Mouse (Mus musculus): ENCODE data around the gene Saxo1. TPM values are rescaled to one million over a fixed set of nuclear protein-coding genes. Genes with fewer than 3 reads are reported as not detected.

The Saxo1 gene
- polyA plus RNA-seq (2015; fragmentation: Nextera tagmentation; extraction: Ambion mirVana), result not detected in 2 replicates

GRCm38 (mm10) chr4:86558228-86558627 is at the start of gene Saxo1:
Saxo1 (minus strand) TSS chr4:86558328.
- Histone ChIP-seq H3K9me3 (no peaks in the 10 kb centered on the region), H3K4me1 (no peaks in the 10 kb centered on the region), H3K27me3 (replicated peaks) (no peaks in the 10 kb centered on the region), H3K27ac (no peak within 1 kb of the TSS), H3K9ac (no peak within 1 kb of the TSS), H3K4me2 (no peak within 1 kb of the TSS), H3K36me3 (replicated peaks) (no peaks in the 10 kb centered on the region), H3K4me3 (no peak within 1 kb of the TSS)
- 91% methylated on average over 7 of the region's 7 CpGs for WGBS
- no peak for ATAC-seq (replicated peaks)

GRCm38 (mm10) chr4:86591304-86591703 is 33.2 kb upstream of the Saxo1 start:
- no peaks in the 10 kb centered on the region for H3K27me3 ChIP-seq (replicated peaks)
- H3K4me1 ChIP-seq, result no peaks in the 10 kb centered on the region
- no peak overlapping the region for H3K9ac ChIP-seq
- no peak for ATAC-seq (replicated peaks)
- 97% methylated on average over 2 of the region's 2 CpGs for WGBS
- H3K9me3 ChIP-seq, result no peaks in the 10 kb centered on the region
- no peak overlapping the region for H3K4me3 ChIP-seq
- H3K4me2 ChIP-seq, result no peak overlapping the region
- H3K36me3 ChIP-seq (replicated peaks), result peaks cover 7% of the 10 kb centered on the region; the same call in 1 of the 2 replicates
- H3K27ac ChIP-seq, result no peak overlapping the region

DNA sequence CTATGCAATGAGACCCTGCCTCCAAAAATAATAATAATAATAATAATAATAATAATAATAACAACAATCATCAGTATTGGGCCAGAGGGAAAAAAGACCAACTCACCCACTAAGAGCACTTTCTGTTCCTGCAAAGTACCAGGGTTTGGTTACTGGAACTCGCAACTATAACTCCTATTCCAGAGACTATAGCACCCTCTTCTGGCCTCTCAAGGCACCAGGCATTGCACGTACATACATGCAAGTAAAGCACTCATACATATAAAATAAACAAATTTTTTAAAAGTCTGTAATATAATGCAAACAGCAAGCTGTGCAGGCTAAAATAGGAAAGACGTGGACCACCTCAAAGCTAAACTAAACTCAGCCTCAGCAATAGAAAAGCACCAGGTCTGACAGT is 30.1 kb upstream of the Saxo1 start:
- 88% methylated on average over 3 of the region's 3 CpGs for WGBS
- Histone ChIP-seq H3K27ac (no peak overlapping the region), H3K4me2 (no peak overlapping the region), H3K9ac (no peak overlapping the region), H3K4me3 (no peak overlapping the region), H3K4me1 (no peaks in the 10 kb centered on the region), H3K27me3 (replicated peaks) (no peaks in the 10 kb centered on the region), H3K36me3 (replicated peaks) (peaks cover 10% of the 10 kb centered on the region; the same call in 1 of the 2 replicates), H3K9me3 (no peaks in the 10 kb centered on the region)
- no peak for ATAC-seq (replicated peaks)

DNA sequence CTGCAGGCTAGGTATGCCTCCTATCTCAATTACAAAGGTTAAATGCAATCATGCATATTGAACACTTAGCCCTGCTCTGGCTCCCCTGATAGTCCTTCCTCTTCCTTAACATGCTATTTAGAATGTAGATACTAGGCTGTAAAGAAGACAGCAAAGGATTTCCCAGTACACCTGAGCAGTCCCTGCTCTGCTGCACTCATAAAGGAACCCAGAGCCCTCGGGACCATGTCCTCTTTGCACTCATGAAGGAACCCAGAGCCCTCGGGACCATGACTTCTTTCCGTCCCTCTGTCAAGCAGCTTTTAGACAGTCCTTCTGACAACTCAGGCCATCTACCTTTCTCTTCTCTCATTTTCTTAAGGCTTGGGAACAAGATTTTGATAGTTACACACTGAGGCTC is 22.5 kb upstream of the Saxo1 start:
- Histone ChIP-seq H3K9ac (no peak overlapping the region), H3K27me3 (replicated peaks) (no peaks in the 10 kb centered on the region), H3K4me3 (no peak overlapping the region), H3K36me3 (replicated peaks) (peaks cover 5% of the 10 kb centered on the region; the same call in 1 of the 2 replicates), H3K4me2 (no peak overlapping the region), H3K9me3 (no peaks in the 10 kb centered on the region), H3K27ac (no peak overlapping the region), H3K4me1 (peaks cover 28% of the 10 kb centered on the region)
- no peak for ATAC-seq (replicated peaks)
- 86% methylated on average over 3 of the region's 3 CpGs for WGBS

DNA sequence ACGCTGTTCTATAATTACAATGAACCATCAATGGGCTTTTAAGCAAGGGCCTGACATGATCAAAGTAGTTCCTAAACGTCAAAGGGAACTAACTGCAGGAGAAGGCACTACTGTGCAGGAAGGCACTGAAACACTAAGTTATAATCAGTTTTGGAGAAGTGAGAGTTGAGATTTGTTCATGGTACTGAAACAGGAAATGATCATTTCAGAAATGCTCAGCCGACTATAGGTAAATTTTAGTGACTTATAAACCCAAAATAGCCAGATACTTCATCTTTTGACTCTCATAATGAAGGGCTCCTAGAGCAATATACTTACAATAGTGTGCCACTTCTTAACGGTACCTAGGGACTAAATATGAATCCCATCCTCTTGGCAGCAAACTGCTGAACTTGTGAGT is 21.9 kb upstream of the Saxo1 start:
- Histone ChIP-seq H3K4me2 (no peak overlapping the region), H3K36me3 (replicated peaks) (peaks cover 1% of the 10 kb centered on the region; the same call in 1 of the 2 replicates), H3K4me3 (no peak overlapping the region), H3K27me3 (replicated peaks) (no peaks in the 10 kb centered on the region), H3K27ac (no peak overlapping the region), H3K4me1 (peaks cover 28% of the 10 kb centered on the region), H3K9me3 (no peaks in the 10 kb centered on the region), H3K9ac (no peak overlapping the region)
- ATAC-seq (replicated peaks), result no peak
- 55% methylated on average over 4 of the region's 4 CpGs for WGBS

- peaks cover 28% of the 10 kb centered on the region for H3K4me1 ChIP-seq
- H3K9me3 ChIP-seq, result no peaks in the 10 kb centered on the region
- no peaks in the 10 kb centered on the region for H3K27me3 ChIP-seq (replicated peaks)
- peak overlapping the region; percentile 98 for H3K9ac ChIP-seq
- H3K36me3 ChIP-seq (replicated peaks), result no peaks in the 10 kb centered on the region
- peak overlapping the region; percentile 90 for H3K4me3 ChIP-seq
- H3K4me2 ChIP-seq, result peak overlapping the region; percentile 82
- no peak for ATAC-seq (replicated peaks)
- peak overlapping the region; percentile 98 for H3K27ac ChIP-seq
- WGBS, result 9% methylated on average over 11 of the region's 11 CpGs
These were observed 18.6 kb upstream of the Saxo1 start for GRCm38 (mm10) chr4:86576630-86577225.

- H3K9ac ChIP-seq, result peak overlapping the region; percentile 98
- WGBS, result under 1% methylated on average over 20 of the region's 20 CpGs
- peak; percentile 15 for ATAC-seq (replicated peaks)
These were observed 18.0 kb upstream of the Saxo1 start for GRCm38 (mm10) chr4:86576120-86576541.

GRCm38 (mm10) chr4:86575283-86575983 is 17.3 kb upstream of the Saxo1 start, which contains the start of gene Rraga:
Rraga (plus strand) TSS chr4:86575668.
- peaks cover 28% of the 10 kb centered on the region for H3K4me1 ChIP-seq
- peak; percentile 98 for ATAC-seq (replicated peaks)
- H3K36me3 ChIP-seq (replicated peaks), result no peaks in the 10 kb centered on the region
- H3K27ac ChIP-seq, result peak within 1 kb of the TSS; percentile 98
- H3K4me3 ChIP-seq, result peak within 1 kb of the TSS; percentile 90
- H3K9ac ChIP-seq, result peak within 1 kb of the TSS; percentile 98
- no peaks in the 10 kb centered on the region for H3K27me3 ChIP-seq (replicated peaks)
- no peaks in the 10 kb centered on the region for H3K9me3 ChIP-seq
- peak within 1 kb of the TSS; percentile 82 for H3K4me2 ChIP-seq
- WGBS, result under 1% methylated on average over 53 of the region's 53 CpGs

More at GRCm38 (mm10) chr4:86576120-86576541, 18.0 kb upstream of the Saxo1 start:
- H3K27me3 ChIP-seq (replicated peaks), result no peaks in the 10 kb centered on the region
- H3K4me3 ChIP-seq, result peak overlapping the region; percentile 90
- peak overlapping the region; percentile 98 for H3K27ac ChIP-seq
- peaks cover 28% of the 10 kb centered on the region for H3K4me1 ChIP-seq
- no peaks in the 10 kb centered on the region for H3K36me3 ChIP-seq (replicated peaks)
- peak overlapping the region; percentile 82 for H3K4me2 ChIP-seq
- H3K9me3 ChIP-seq, result no peaks in the 10 kb centered on the region

DNA sequence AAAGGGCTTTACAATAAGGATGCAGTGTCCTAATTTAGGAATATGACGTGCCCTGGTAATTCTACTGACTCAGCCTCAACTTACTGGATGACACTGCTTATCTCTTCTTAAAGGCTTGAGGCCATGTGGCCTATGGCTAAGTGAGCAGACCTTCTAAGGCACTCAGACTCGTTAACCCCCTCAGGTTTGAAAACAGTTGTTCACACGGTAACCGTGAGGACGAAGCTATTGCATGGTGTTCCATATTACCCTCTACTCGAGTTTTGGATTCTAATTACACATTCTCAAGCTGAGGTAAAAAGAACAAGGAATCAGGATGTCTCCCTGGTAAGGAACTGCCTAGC is 16.8 kb upstream of the Saxo1 start:
- peak overlapping the region; percentile 82 for H3K4me2 ChIP-seq

GRCm38 (mm10) chr4:86561061-86561460 is 2.9 kb upstream of the Saxo1 start:
- Histone ChIP-seq H3K27ac (no peak overlapping the region), H3K27me3 (replicated peaks) (no peaks in the 10 kb centered on the region), H3K4me2 (no peak overlapping the region), H3K36me3 (replicated peaks) (no peaks in the 10 kb centered on the region), H3K4me3 (no peak overlapping the region), H3K9ac (no peak overlapping the region), H3K4me1 (no peaks in the 10 kb centered on the region), H3K9me3 (no peaks in the 10 kb centered on the region)
- ATAC-seq (replicated peaks), result no peak
- WGBS, result 94% methylated on average over 3 of the region's 3 CpGs

More for the DNA sequence above, 16.8 kb upstream of the Saxo1 start:
- Histone ChIP-seq H3K4me3 (peak overlapping the region; percentile 90), H3K9ac (peak overlapping the region; percentile 98), H3K4me1 (peaks cover 28% of the 10 kb centered on the region), H3K27ac (peak overlapping the region; percentile 98), H3K9me3 (no peaks in the 10 kb centered on the region), H3K36me3 (replicated peaks) (no peaks in the 10 kb centered on the region), H3K27me3 (replicated peaks) (no peaks in the 10 kb centered on the region)
- ATAC-seq (replicated peaks), result peak; percentile 77
- WGBS, result 9% methylated on average over 6 of the region's 6 CpGs

GRCm38 (mm10) chr4:86559006-86559405 is 878 bp upstream of the Saxo1 start:
- no peak overlapping the region for H3K9ac ChIP-seq
- no peaks in the 10 kb centered on the region for H3K36me3 ChIP-seq (replicated peaks)
- H3K4me1 ChIP-seq, result no peaks in the 10 kb centered on the region
- 79% methylated on average over 4 of the region's 4 CpGs for WGBS
- no peak overlapping the region for H3K4me2 ChIP-seq
- H3K27ac ChIP-seq, result no peak overlapping the region
- H3K4me3 ChIP-seq, result no peak overlapping the region
- no peaks in the 10 kb centered on the region for H3K27me3 ChIP-seq (replicated peaks)
- ATAC-seq (replicated peaks), result no peak
- H3K9me3 ChIP-seq, result no peaks in the 10 kb centered on the region

DNA sequence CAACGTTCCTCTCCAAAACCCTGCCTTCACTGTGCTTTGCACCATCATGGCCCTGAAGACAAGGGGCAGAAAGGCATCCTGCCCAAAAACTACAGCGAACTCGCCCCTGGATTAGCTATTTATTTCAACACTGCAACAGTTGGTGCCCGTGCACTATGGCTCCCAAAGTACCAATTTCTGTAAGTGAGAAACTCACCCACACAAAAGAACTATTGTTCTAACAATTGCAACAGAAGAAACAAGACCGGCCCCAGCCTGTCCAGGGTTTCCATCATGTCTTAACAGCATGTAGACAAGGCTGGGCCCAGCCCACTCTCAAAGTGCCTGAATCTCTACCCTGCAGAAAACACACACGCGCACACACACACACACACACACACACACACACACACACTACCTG is 757 bp downstream of the Saxo1 start:
- Histone ChIP-seq H3K27ac (no peak overlapping the region), H3K4me3 (no peak overlapping the region), H3K9ac (no peak overlapping the region), H3K4me2 (no peak overlapping the region), H3K27me3 (replicated peaks) (no peaks in the 10 kb centered on the region), H3K4me1 (no peaks in the 10 kb centered on the region), H3K9me3 (no peaks in the 10 kb centered on the region), H3K36me3 (replicated peaks) (no peaks in the 10 kb centered on the region)
- ATAC-seq (replicated peaks), result no peak
- WGBS, result 84% methylated on average over 7 of the region's 7 CpGs

All from midbrain, embryonic 15.5 days (tissue).